Mouse (Mus musculus): ENCODE measurements around the gene Pars2. TPM values are rescaled to one million over a fixed set of nuclear protein-coding genes. Genes with fewer than 3 reads are reported as not detected.

Pars2 gene
- polyA plus RNA-seq, 1 experiment = 10.6 TPM

DNA sequence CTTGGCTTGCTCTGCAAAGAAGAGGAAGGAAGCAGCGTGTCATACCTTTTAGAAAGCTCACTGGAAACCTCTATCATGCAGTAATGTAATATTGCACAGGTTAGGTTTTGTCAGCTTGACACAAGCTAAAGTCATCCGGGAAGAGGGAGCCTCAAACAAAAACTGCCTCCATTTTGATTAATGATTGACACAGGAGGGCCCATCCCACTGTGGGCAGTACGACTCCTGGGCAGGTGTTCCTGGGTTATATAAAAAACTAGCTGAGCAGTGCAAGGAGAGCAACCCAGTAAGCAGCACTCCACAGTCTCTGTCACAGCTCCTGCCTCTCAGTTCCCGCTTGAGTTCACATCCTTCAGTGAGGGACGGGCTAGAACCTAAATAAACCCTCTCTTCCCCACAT, 25.9 kb downstream of the Pars2 start:
- H3K4me1 ChIP-seq (ENCODE audit: control insufficient read depth, insufficient read depth, low read length) = 0 out of 2 replicates have a peak, but pooled peaks cover 2% of the 10 kb centered on the region
- no peak overlapping the region for H3K27ac ChIP-seq (ENCODE audit: insufficient read depth, low read depth, low read length)
- H3K36me3 ChIP-seq (ENCODE audit: control insufficient read depth, insufficient read depth, low read length) = peaks cover 4% of the 10 kb centered on the region
- no peak overlapping the region for H3K4me3 ChIP-seq (ENCODE audit: insufficient read depth, low read depth, low read length)
- WGBS = 56% methylated on average over 5 of the region's 5 CpGs
- TF ChIP-seq POLR2A (IDR thresholded peaks at IDR 0.05; ENCODE audit: low read depth, low read length) (no peak), CTCF (conservative IDR thresholded peaks at IDR 0.05; ENCODE audit: insufficient read depth, insufficient read length, low read depth, low read length) (no peak)
- DNase-seq = peak; percentile 76
- H3K27me3 ChIP-seq (replicated peaks; ENCODE audit: control insufficient read depth, insufficient read depth, low read length) = no peaks in the 10 kb centered on the region

GRCm38 (mm10) chr4:106678442-106679118, 27.7 kb downstream of the Pars2 start, which contains the start of gene Ttc4:
Gene Ttc4 (minus strand): TSS chr4:106678944.
- H3K27ac ChIP-seq (ENCODE audit: insufficient read depth, low read depth, low read length) = no peak within 1 kb of the TSS

GRCm38 (mm10) chr4:106679152-106679551, 28.3 kb downstream of the Pars2 start:
- Histone ChIP-seq H3K27ac (ENCODE audit: insufficient read depth, low read depth, low read length) (no peak overlapping the region), H3K4me3 (ENCODE audit: insufficient read depth, low read depth, low read length) (0 out of 2 replicates have a peak overlapping the region, but pooled peaks have one; percentile 83), H3K4me1 (ENCODE audit: control insufficient read depth, insufficient read depth, low read length) (0 out of 2 replicates have a peak, but pooled peaks cover 2% of the 10 kb centered on the region), H3K36me3 (ENCODE audit: control insufficient read depth, insufficient read depth, low read length) (peaks cover 3% of the 10 kb centered on the region; the same call in 1 of the 2 replicates), H3K27me3 (replicated peaks; ENCODE audit: control insufficient read depth, insufficient read depth, low read length) (no peaks in the 10 kb centered on the region)
- TF ChIP-seq POLR2A (IDR thresholded peaks at IDR 0.05; ENCODE audit: low read depth, low read length) (no peak), CTCF (conservative IDR thresholded peaks at IDR 0.05; ENCODE audit: insufficient read depth, insufficient read length, low read depth, low read length) (no peak)
- WGBS = 43% methylated on average over 3 of the region's 3 CpGs
- no peak for DNase-seq

More at GRCm38 (mm10) chr4:106678442-106679118, 27.7 kb downstream of the Pars2 start, which contains the start of gene Ttc4:
- under 1% methylated on average over 43 of the region's 43 CpGs for WGBS
- 0 out of 2 replicates have a peak, but pooled peaks cover 2% of the 10 kb centered on the region for H3K4me1 ChIP-seq (ENCODE audit: control insufficient read depth, insufficient read depth, low read length)
- peak; percentile 40 for TF ChIP-seq POLR2A (IDR thresholded peaks at IDR 0.05; ENCODE audit: low read depth, low read length)
- TF ChIP-seq CTCF (conservative IDR thresholded peaks at IDR 0.05; ENCODE audit: insufficient read depth, insufficient read length, low read depth, low read length) = no peak
- no peaks in the 10 kb centered on the region for H3K27me3 ChIP-seq (replicated peaks; ENCODE audit: control insufficient read depth, insufficient read depth, low read length)
- peaks cover 4% of the 10 kb centered on the region; the same call in 1 of the 2 replicates for H3K36me3 ChIP-seq (ENCODE audit: control insufficient read depth, insufficient read depth, low read length)
- peak; percentile 93 for DNase-seq
- H3K4me3 ChIP-seq (ENCODE audit: insufficient read depth, low read depth, low read length) = peak within 1 kb of the TSS; percentile 83

DNA sequence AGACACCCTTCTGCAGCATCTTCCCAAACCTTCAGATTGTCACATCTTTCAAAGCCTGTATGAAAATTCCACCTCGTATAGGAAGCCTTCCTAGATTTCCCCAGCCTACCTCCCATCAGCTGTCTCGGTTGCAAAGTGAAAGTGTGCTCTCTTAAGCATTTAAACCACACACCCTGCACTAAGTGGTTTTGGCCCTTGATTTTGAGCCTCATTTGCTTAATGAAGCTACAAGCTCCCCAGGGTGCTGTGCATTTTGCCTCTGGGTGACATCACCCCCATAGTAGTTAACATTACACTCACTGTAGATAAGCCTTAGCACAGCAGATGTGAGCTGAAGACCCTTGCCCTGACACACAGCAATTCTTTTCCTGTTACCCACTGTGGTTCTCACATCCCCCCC, 30.1 kb downstream of the Pars2 start:
- Histone ChIP-seq H3K4me1 (ENCODE audit: control insufficient read depth, insufficient read depth, low read length) (0 out of 2 replicates have a peak, but pooled peaks cover 2% of the 10 kb centered on the region), H3K36me3 (ENCODE audit: control insufficient read depth, insufficient read depth, low read length) (no peaks in the 10 kb centered on the region), H3K27ac (ENCODE audit: insufficient read depth, low read depth, low read length) (no peak overlapping the region), H3K27me3 (replicated peaks; ENCODE audit: control insufficient read depth, insufficient read depth, low read length) (no peaks in the 10 kb centered on the region), H3K4me3 (ENCODE audit: insufficient read depth, low read depth, low read length) (no peak overlapping the region)
- WGBS = 40% methylated on average over 2 of the region's 2 CpGs
- no peak for DNase-seq
- TF ChIP-seq CTCF (conservative IDR thresholded peaks at IDR 0.05; ENCODE audit: insufficient read depth, insufficient read length, low read depth, low read length) (no peak), POLR2A (IDR thresholded peaks at IDR 0.05; ENCODE audit: low read depth, low read length) (no peak)

DNA sequence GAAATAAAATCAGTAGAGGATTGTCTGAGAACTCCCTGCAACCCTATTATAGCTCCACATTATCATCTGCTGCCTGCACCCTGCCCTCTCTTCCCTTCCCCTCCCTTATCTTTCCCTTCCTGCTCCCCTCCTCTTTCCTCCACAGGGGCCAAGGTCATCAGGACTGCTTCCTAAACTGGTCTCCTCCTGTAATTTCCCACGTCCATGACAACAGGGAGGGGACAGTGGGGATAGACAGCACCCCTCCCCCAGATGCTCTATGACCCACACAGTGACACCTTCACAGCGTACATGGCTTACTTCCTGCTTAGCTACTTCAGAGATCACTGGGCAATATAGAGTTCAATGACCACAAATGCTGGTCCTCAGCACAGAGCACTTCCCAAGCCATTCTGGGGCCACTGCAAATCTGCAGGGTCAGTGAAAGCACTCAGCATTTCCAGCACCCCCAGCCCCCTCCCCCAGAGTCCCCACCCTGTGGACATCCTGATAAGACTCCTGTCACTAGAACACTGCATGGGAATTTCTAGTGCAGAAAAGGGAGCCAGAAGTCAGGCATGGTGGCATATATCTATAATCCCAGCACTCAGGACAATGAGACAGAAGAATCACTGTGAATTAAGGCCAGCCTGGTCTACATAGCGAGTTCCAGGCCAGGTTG, 37.9 kb downstream of the Pars2 start:
- Histone ChIP-seq H3K4me3 (ENCODE audit: insufficient read depth, low read depth, low read length) (no peak overlapping the region), H3K36me3 (ENCODE audit: control insufficient read depth, insufficient read depth, low read length) (no peaks in the 10 kb centered on the region), H3K4me1 (ENCODE audit: control insufficient read depth, insufficient read depth, low read length) (no peaks in the 10 kb centered on the region), H3K27me3 (replicated peaks; ENCODE audit: control insufficient read depth, insufficient read depth, low read length) (no peaks in the 10 kb centered on the region), H3K27ac (ENCODE audit: insufficient read depth, low read depth, low read length) (no peak overlapping the region)
- WGBS = 47% methylated on average over 3 of the region's 3 CpGs
- DNase-seq = no peak
- TF ChIP-seq POLR2A (IDR thresholded peaks at IDR 0.05; ENCODE audit: low read depth, low read length) (no peak), CTCF (conservative IDR thresholded peaks at IDR 0.05; ENCODE audit: insufficient read depth, insufficient read length, low read depth, low read length) (no peak)

- no peak overlapping the region for H3K4me3 ChIP-seq (ENCODE audit: insufficient read depth, low read depth, low read length)
These were observed 43.1 kb downstream of the Pars2 start for GRCm38 (mm10) chr4:106693841-106694430.

More at GRCm38 (mm10) chr4:106693841-106694430, 43.1 kb downstream of the Pars2 start:
- Histone ChIP-seq H3K36me3 (ENCODE audit: control insufficient read depth, insufficient read depth, low read length) (no peaks in the 10 kb centered on the region), H3K4me1 (ENCODE audit: control insufficient read depth, insufficient read depth, low read length) (no peaks in the 10 kb centered on the region), H3K27ac (ENCODE audit: insufficient read depth, low read depth, low read length) (no peak overlapping the region), H3K27me3 (replicated peaks; ENCODE audit: control insufficient read depth, insufficient read depth, low read length) (no peaks in the 10 kb centered on the region)
- no peak for TF ChIP-seq POLR2A (IDR thresholded peaks at IDR 0.05; ENCODE audit: low read depth, low read length)
- TF ChIP-seq CTCF (conservative IDR thresholded peaks at IDR 0.05; ENCODE audit: insufficient read depth, insufficient read length, low read depth, low read length) = no peak
- 82% methylated on average over 15 of the region's 15 CpGs for WGBS
- DNase-seq = no peak

Measured in kidney, adult 2 months (tissue).